Mouse (Mus musculus) gastrocnemius, postnatal 36 days (tissue): Measurements from ENCODE around the gene Vamp5. TPM values are rescaled to one million over a fixed set of nuclear protein-coding genes. Genes with fewer than 3 reads are reported as not detected.

Source experiments
- DNase-seq, 2 experiments: peaks; one replicate each; pipeline ENCODE4 v3.0.0; 2022
- intact Hi-C: fragments of 180-260 bp; cut with DNase I; formaldehyde crosslinking; loops from one replicate; pipeline ENCODE4 v1.15.1; 2025
- total RNA-seq, 2 experiments: library from RNA; stranded (reverse); gene quantifications; 2 replicates each; pipeline ENCODE4 v1.2.3; 2021

Gene Vamp5
- total RNA-seq, 2 experiments from 2014 or later: 83.0 to 107 TPM

GRCm38 (mm10) chr6:72390795-72391521 is 10.7 kb upstream of the Vamp5 start:
- intact Hi-C loops: no loop called here
- peak in 1 of 2 experiments; percentile 39 for DNase-seq

GRCm38 (mm10) chr6:72389941-72390771 is 9.9 kb upstream of the Vamp5 start, which contains the start of gene Vamp8:
TSS of gene Vamp8 (minus strand) at chr6:72390703.
- DNase-seq: peak; percentile 87 to 88
- intact Hi-C loops: no loop called here

GRCm38 (mm10) chr6:72389471-72389940 is 9.2 kb upstream of the Vamp5 start:
- intact Hi-C loops: no loop called here
- no peak for DNase-seq

GRCm38 (mm10) chr6:72388791-72389329 is 8.6 kb upstream of the Vamp5 start:
- DNase-seq: no peak
- intact Hi-C loops: no loop called here

- no peak for DNase-seq
- intact Hi-C loops: no loop called here
Measured at GRCm38 (mm10) chr6:72388266-72388665, 8.0 kb upstream of the Vamp5 start.

GRCm38 (mm10) chr6:72387816-72388215 is 7.5 kb upstream of the Vamp5 start:
- intact Hi-C loops: no loop called here
- DNase-seq: no peak

GRCm38 (mm10) chr6:72386561-72386960 is 6.3 kb upstream of the Vamp5 start:
- intact Hi-C loops: no loop called here
- no peak for DNase-seq

- no peak for DNase-seq
Measured at GRCm38 (mm10) chr6:72385258-72385657, 5.0 kb upstream of the Vamp5 start.

GRCm38 (mm10) chr6:72383952-72384351 is 3.7 kb upstream of the Vamp5 start:
- intact Hi-C loops: no loop called here
- no peak for DNase-seq

More at GRCm38 (mm10) chr6:72385258-72385657, 5.0 kb upstream of the Vamp5 start:
- intact Hi-C loops: no loop called here

GRCm38 (mm10) chr6:72383142-72383820 is 3.0 kb upstream of the Vamp5 start:
- intact Hi-C loops: no loop called here
- DNase-seq: no peak

GRCm38 (mm10) chr6:72382494-72382893 is 2.2 kb upstream of the Vamp5 start:
- no peak for DNase-seq
- intact Hi-C loops: no loop called here

- intact Hi-C loops: no loop called here
- DNase-seq: peak; percentile 19 to 39
Measured at GRCm38 (mm10) chr6:72379377-72380130, 714 bp downstream of the Vamp5 start.

GRCm38 (mm10) chr6:72378510-72379234 is 1.6 kb downstream of the Vamp5 start:
- no peak for DNase-seq
- intact Hi-C loops: no loop called here

- DNase-seq: no peak
- intact Hi-C loops: no loop called here
Measured at GRCm38 (mm10) chr6:72374820-72375563, 5.3 kb downstream of the Vamp5 start.

GRCm38 (mm10) chr6:72374206-72374605 is 6.1 kb downstream of the Vamp5 start:
- intact Hi-C loops: no loop called here
- DNase-seq: no peak

- intact Hi-C loops: no loop called here
- DNase-seq: no peak
Measured at GRCm38 (mm10) chr6:72373184-72373583, 7.1 kb downstream of the Vamp5 start.

GRCm38 (mm10) chr6:72371571-72371970 is 8.7 kb downstream of the Vamp5 start:
- no peak for DNase-seq
- intact Hi-C loops: no loop called here

- intact Hi-C loops: no loop called here
- no peak for DNase-seq
Measured at GRCm38 (mm10) chr6:72371147-72371546, 9.1 kb downstream of the Vamp5 start.

GRCm38 (mm10) chr6:72370091-72370490 is 10.2 kb downstream of the Vamp5 start:
- DNase-seq: no peak
- intact Hi-C loops: no loop called here
